Mouse (Mus musculus): ENCODE results near the gene Dnah2. TPM values are rescaled to one million over a fixed set of nuclear protein-coding genes. Genes with fewer than 3 reads are reported as not detected.
A peak's percentile ranks its signal among the peaks of the same experiment; 100 is the strongest.

The Dnah2 gene
- total and polyA plus RNA-seq, 3 experiments = 0.08 to 0.41 (median 0.23) TPM

GRCm38 (mm10) chr11:69401210-69401637 lies 147.7 kb downstream of the Dnah2 start:
- DNase-seq = peak; percentile 82 to 89
- H3K36me3 ChIP-seq (ENCODE audit: control insufficient read depth, insufficient read depth, low read length) = no peaks in the 10 kb centered on the region

DNA sequence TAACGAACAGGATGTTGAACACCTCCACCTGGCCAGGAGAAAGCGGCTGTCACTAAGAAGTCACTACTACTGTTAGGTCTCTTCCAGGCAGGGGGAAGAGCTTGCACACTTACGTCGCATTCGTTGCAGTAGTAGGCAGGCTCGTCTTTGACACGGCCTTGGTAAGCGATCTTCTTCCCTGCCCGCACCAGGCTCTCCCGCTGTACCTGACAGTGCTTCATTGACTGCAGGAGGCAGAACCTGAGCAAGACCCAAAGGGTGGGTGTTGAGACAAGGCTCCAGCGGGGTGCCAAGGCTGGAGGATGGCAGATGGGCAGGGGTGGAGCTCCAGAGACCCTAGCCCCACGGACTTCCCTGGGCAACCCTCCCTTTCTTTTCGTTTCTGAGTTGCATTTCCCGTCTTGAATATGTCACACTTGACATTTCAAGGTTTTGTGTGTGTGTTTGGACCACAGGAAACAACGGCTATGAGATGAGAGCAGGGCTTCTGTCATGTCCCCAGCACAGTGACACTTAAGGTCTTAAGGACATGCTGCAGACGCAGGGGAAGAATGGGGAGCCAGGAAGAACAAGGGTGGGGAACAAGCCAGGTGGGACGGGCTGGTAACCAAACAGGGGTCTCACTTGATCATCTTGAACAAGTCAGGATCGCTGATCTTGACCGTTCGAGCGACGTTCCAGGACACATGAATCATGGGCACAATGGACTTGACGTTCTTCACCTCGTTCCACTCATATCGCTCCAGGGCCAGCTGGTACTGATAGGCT lies 148.6 kb downstream of the Dnah2 start:
- H3K36me3 ChIP-seq (ENCODE audit: control insufficient read depth, insufficient read depth, low read length) = no peaks in the 10 kb centered on the region

More at GRCm38 (mm10) chr11:69401210-69401637, 147.7 kb downstream of the Dnah2 start:
- Histone ChIP-seq H3K27me3 (ENCODE audit: control insufficient read depth, insufficient read depth, low read length) (no peaks in the 10 kb centered on the region), H3K4me3 (no peak overlapping the region), H3K27ac (peak overlapping the region; percentile 42), H3K4me1 (ENCODE audit: control insufficient read depth, insufficient read depth, low read length) (peaks cover 3% of the 10 kb centered on the region), H3K9ac (ENCODE audit: low read depth, low read length) (no peak overlapping the region), H3K79me2 (replicated peaks; ENCODE audit: control insufficient read depth, insufficient read depth, low read length) (no peaks in the 10 kb centered on the region)
- intact Hi-C loops (cut with DNase I) = loop anchor here (1.0 to 10.0 kb wide), 4 partner anchors 18 to 296 kb away; no protein-coding TSS in a partner anchor
- 17% methylated on average over 22 of the region's 22 CpGs for WGBS
- TF ChIP-seq CTCF (IDR thresholded peaks at IDR 0.05) (peak; percentile 94), POLR2A (IDR thresholded peaks at IDR 0.05; ENCODE audit: insufficient read depth, low read depth, low read length) (peak; percentile 64; the same call in 1 of the 2 replicates), EP300 (IDR thresholded peaks at IDR 0.05; ENCODE audit: insufficient read depth, low read depth, low read length) (peak; percentile 100)

GRCm38 (mm10) chr11:69399201-69400082 lies 149.5 kb downstream of the Dnah2 start:
- peak overlapping the region; percentile 23; the same call in 1 of the 2 replicates for H3K9ac ChIP-seq (ENCODE audit: low read depth, low read length)
- peak; percentile 57 to 58 for DNase-seq
- WGBS = 45% methylated on average over 66 of the region's 66 CpGs
- H3K27me3 ChIP-seq (ENCODE audit: control insufficient read depth, insufficient read depth, low read length) = no peaks in the 10 kb centered on the region
- TF ChIP-seq EP300 (IDR thresholded peaks at IDR 0.05; ENCODE audit: insufficient read depth, low read depth, low read length) (no peak), CTCF (IDR thresholded peaks at IDR 0.05) (no peak), POLR2A (IDR thresholded peaks at IDR 0.05; ENCODE audit: insufficient read depth, low read depth, low read length) (no peak)
- H3K36me3 ChIP-seq (ENCODE audit: control insufficient read depth, insufficient read depth, low read length) = no peaks in the 10 kb centered on the region
- intact Hi-C loops (cut with DNase I) = loop anchor here (5.0 to 10.0 kb wide), 2 partner anchors 178 to 295 kb away; no protein-coding TSS in a partner anchor
- H3K4me3 ChIP-seq = peak overlapping the region; percentile 57
- H3K27ac ChIP-seq = peak overlapping the region; percentile 100
- peaks cover 3% of the 10 kb centered on the region for H3K4me1 ChIP-seq (ENCODE audit: control insufficient read depth, insufficient read depth, low read length)
- H3K79me2 ChIP-seq (replicated peaks; ENCODE audit: control insufficient read depth, insufficient read depth, low read length) = no peaks in the 10 kb centered on the region

More for the DNA sequence above, 148.6 kb downstream of the Dnah2 start:
- intact Hi-C loops (cut with DNase I) = loop anchor here (10.0 kb wide), 1 partner anchor 295 kb away; no protein-coding TSS in a partner anchor
- DNase-seq = peak in 1 of 2 experiments; percentile 6
- Histone ChIP-seq H3K27ac (peak overlapping the region; percentile 100), H3K4me3 (no peak overlapping the region), H3K79me2 (replicated peaks; ENCODE audit: control insufficient read depth, insufficient read depth, low read length) (no peaks in the 10 kb centered on the region), H3K9ac (ENCODE audit: low read depth, low read length) (peak overlapping the region; percentile 23; the same call in 1 of the 2 replicates), H3K27me3 (ENCODE audit: control insufficient read depth, insufficient read depth, low read length) (no peaks in the 10 kb centered on the region), H3K4me1 (ENCODE audit: control insufficient read depth, insufficient read depth, low read length) (peaks cover 3% of the 10 kb centered on the region)
- WGBS = 81% methylated on average over 25 of the region's 25 CpGs
- TF ChIP-seq CTCF (IDR thresholded peaks at IDR 0.05) (no peak), POLR2A (IDR thresholded peaks at IDR 0.05; ENCODE audit: insufficient read depth, low read depth, low read length) (no peak), EP300 (IDR thresholded peaks at IDR 0.05; ENCODE audit: insufficient read depth, low read depth, low read length) (no peak)

- TF ChIP-seq POLR2A (IDR thresholded peaks at IDR 0.05; ENCODE audit: insufficient read depth, low read depth, low read length) (no peak), EP300 (IDR thresholded peaks at IDR 0.05; ENCODE audit: insufficient read depth, low read depth, low read length) (no peak), CTCF (IDR thresholded peaks at IDR 0.05) (no peak)
- H3K4me3 ChIP-seq = peak overlapping the region; percentile 57
- H3K36me3 ChIP-seq (ENCODE audit: control insufficient read depth, insufficient read depth, low read length) = peaks cover 2% of the 10 kb centered on the region; the same call in 1 of the 2 replicates
- WGBS = 32% methylated on average over 21 of the region's 21 CpGs
- H3K79me2 ChIP-seq (replicated peaks; ENCODE audit: control insufficient read depth, insufficient read depth, low read length) = no peaks in the 10 kb centered on the region
- peak overlapping the region; percentile 93; the same call in 1 of the 2 replicates for H3K9ac ChIP-seq (ENCODE audit: low read depth, low read length)
- H3K27ac ChIP-seq = peak overlapping the region; percentile 100
- peaks cover 3% of the 10 kb centered on the region for H3K4me1 ChIP-seq (ENCODE audit: control insufficient read depth, insufficient read depth, low read length)
- H3K27me3 ChIP-seq (ENCODE audit: control insufficient read depth, insufficient read depth, low read length) = no peaks in the 10 kb centered on the region
- intact Hi-C loops (cut with DNase I) = loop anchor here (5.0 kb wide), 1 partner anchor 179 kb away; no protein-coding TSS in a partner anchor
- peak; percentile 14 to 38 for DNase-seq
These were observed 150.3 kb downstream of the Dnah2 start for GRCm38 (mm10) chr11:69398486-69399200.

- intact Hi-C loops (cut with DNase I) = loop anchor here (5.0 kb wide), 1 partner anchor 179 kb away; no protein-coding TSS in a partner anchor
These were observed 150.9 kb downstream of the Dnah2 start, which contains the start of gene Tmem88 for GRCm38 (mm10) chr11:69398059-69398458. Gene Tmem88, minus strand, starts transcription at chr11:69398234.

More at GRCm38 (mm10) chr11:69398059-69398458, 150.9 kb downstream of the Dnah2 start, which contains the start of gene Tmem88:
- Histone ChIP-seq H3K4me1 (ENCODE audit: control insufficient read depth, insufficient read depth, low read length) (peaks cover 3% of the 10 kb centered on the region), H3K36me3 (ENCODE audit: control insufficient read depth, insufficient read depth, low read length) (peaks cover 2% of the 10 kb centered on the region; the same call in 1 of the 2 replicates), H3K9ac (ENCODE audit: low read depth, low read length) (peak within 1 kb of the TSS; percentile 93), H3K27me3 (ENCODE audit: control insufficient read depth, insufficient read depth, low read length) (no peaks in the 10 kb centered on the region), H3K4me3 (peak within 1 kb of the TSS; percentile 57), H3K27ac (peak within 1 kb of the TSS; percentile 100), H3K79me2 (replicated peaks; ENCODE audit: control insufficient read depth, insufficient read depth, low read length) (no peaks in the 10 kb centered on the region)
- WGBS = 15% methylated on average over 16 of the region's 16 CpGs
- TF ChIP-seq POLR2A (IDR thresholded peaks at IDR 0.05; ENCODE audit: insufficient read depth, low read depth, low read length) (peak; percentile 95), EP300 (IDR thresholded peaks at IDR 0.05; ENCODE audit: insufficient read depth, low read depth, low read length) (peak; percentile 71; the same call in 1 of the 2 replicates), CTCF (IDR thresholded peaks at IDR 0.05) (no peak)
- peak; percentile 73 to 80 for DNase-seq

Measured in heart, adult 2 months (tissue).